Mouse (Mus musculus): Measurements from ENCODE around the gene Snx22. TPM values are rescaled to one million over a fixed set of nuclear protein-coding genes. Genes with fewer than 3 reads are reported as not detected.
A peak's percentile ranks its signal among the peaks of the same experiment; 100 is the strongest.

Gene Snx22
- polyA plus RNA-seq, 1 experiment from 2014 or later: 12.1 TPM

GRCm38 (mm10) chr9:66091327-66092231 lies 22.1 kb upstream of the Snx22 start:
- H3K27me3 ChIP-seq (replicated peaks): no peaks in the 10 kb centered on the region
- 80% methylated on average over 6 of the region's 6 CpGs for WGBS
- H3K4me2 ChIP-seq: no peak overlapping the region
- no peaks in the 10 kb centered on the region for H3K9me3 ChIP-seq (replicated peaks)
- no peak overlapping the region for H3K4me3 ChIP-seq (replicated peaks)
- peaks cover 95% of the 10 kb centered on the region for H3K36me3 ChIP-seq
- no peak for ATAC-seq (ENCODE audit: low FRiP score)
- no peaks in the 10 kb centered on the region for H3K4me1 ChIP-seq
- H3K27ac ChIP-seq (replicated peaks): no peak overlapping the region
- H3K9ac ChIP-seq (replicated peaks): no peak overlapping the region

- H3K4me1 ChIP-seq: no peaks in the 10 kb centered on the region
- H3K4me2 ChIP-seq: no peak overlapping the region
- 89% methylated on average over 13 of the region's 13 CpGs for WGBS
- H3K36me3 ChIP-seq: peaks cover 94% of the 10 kb centered on the region
- H3K27ac ChIP-seq (replicated peaks): 0 out of 2 replicates have a peak overlapping the region, but pooled peaks have one; percentile 0
- H3K9me3 ChIP-seq (replicated peaks): no peaks in the 10 kb centered on the region
- no peak overlapping the region for H3K4me3 ChIP-seq (replicated peaks)
- H3K9ac ChIP-seq (replicated peaks): no peak overlapping the region
- ATAC-seq (ENCODE audit: low FRiP score): no peak
- no peaks in the 10 kb centered on the region for H3K27me3 ChIP-seq (replicated peaks)
Observed at GRCm38 (mm10) chr9:66090593-66091244, 21.2 kb upstream of the Snx22 start.

GRCm38 (mm10) chr9:66088411-66088810 lies 18.9 kb upstream of the Snx22 start:
- Histone ChIP-seq H3K9me3 (replicated peaks) (no peaks in the 10 kb centered on the region), H3K9ac (replicated peaks) (no peak overlapping the region), H3K4me1 (no peaks in the 10 kb centered on the region), H3K4me2 (no peak overlapping the region), H3K27me3 (replicated peaks) (no peaks in the 10 kb centered on the region), H3K36me3 (peaks cover 75% of the 10 kb centered on the region), H3K27ac (replicated peaks) (no peak overlapping the region), H3K4me3 (replicated peaks) (no peak overlapping the region)
- ATAC-seq (ENCODE audit: low FRiP score): no peak
- WGBS: 50% methylated on average over 4 of the region's 4 CpGs

GRCm38 (mm10) chr9:66087062-66087461 lies 17.5 kb upstream of the Snx22 start:
- H3K27ac ChIP-seq (replicated peaks): no peak overlapping the region
- no peaks in the 10 kb centered on the region for H3K4me1 ChIP-seq
- no peak overlapping the region for H3K9ac ChIP-seq (replicated peaks)
- peaks cover 61% of the 10 kb centered on the region for H3K36me3 ChIP-seq
- no peaks in the 10 kb centered on the region for H3K27me3 ChIP-seq (replicated peaks)
- H3K9me3 ChIP-seq (replicated peaks): no peaks in the 10 kb centered on the region
- ATAC-seq (ENCODE audit: low FRiP score): no peak
- WGBS: 97% methylated on average over 7 of the region's 7 CpGs
- no peak overlapping the region for H3K4me2 ChIP-seq
- H3K4me3 ChIP-seq (replicated peaks): no peak overlapping the region

- Histone ChIP-seq H3K4me3 (replicated peaks) (no peak overlapping the region), H3K9me3 (replicated peaks) (no peaks in the 10 kb centered on the region), H3K36me3 (peaks cover 33% of the 10 kb centered on the region), H3K4me2 (no peak overlapping the region), H3K27me3 (replicated peaks) (no peaks in the 10 kb centered on the region), H3K9ac (replicated peaks) (no peak overlapping the region), H3K4me1 (no peaks in the 10 kb centered on the region), H3K27ac (replicated peaks) (no peak overlapping the region)
- ATAC-seq (ENCODE audit: low FRiP score): no peak
- WGBS: 84% methylated on average over 3 of the region's 3 CpGs
Observed at GRCm38 (mm10) chr9:66084171-66084570, 14.7 kb upstream of the Snx22 start.

- Histone ChIP-seq H3K9me3 (replicated peaks) (no peaks in the 10 kb centered on the region), H3K36me3 (peaks cover 13% of the 10 kb centered on the region), H3K4me2 (no peak overlapping the region), H3K27ac (replicated peaks) (no peak overlapping the region), H3K9ac (replicated peaks) (no peak overlapping the region), H3K27me3 (replicated peaks) (no peaks in the 10 kb centered on the region), H3K4me3 (replicated peaks) (no peak overlapping the region), H3K4me1 (peaks cover 5% of the 10 kb centered on the region)
- 91% methylated on average over 4 of the region's 4 CpGs for WGBS
- ATAC-seq (ENCODE audit: low FRiP score): no peak
Observed at GRCm38 (mm10) chr9:66081999-66082398, 12.5 kb upstream of the Snx22 start.

- Histone ChIP-seq H3K27me3 (replicated peaks) (no peaks in the 10 kb centered on the region), H3K4me1 (peaks cover 5% of the 10 kb centered on the region), H3K4me3 (replicated peaks) (no peak overlapping the region), H3K9me3 (replicated peaks) (no peaks in the 10 kb centered on the region), H3K9ac (replicated peaks) (no peak overlapping the region), H3K36me3 (peaks cover 4% of the 10 kb centered on the region; the same call in 1 of the 2 replicates), H3K27ac (replicated peaks) (no peak overlapping the region), H3K4me2 (no peak overlapping the region)
- ATAC-seq (ENCODE audit: low FRiP score): no peak
- 67% methylated on average over 3 of the region's 3 CpGs for WGBS
Observed at GRCm38 (mm10) chr9:66080804-66081459, 11.4 kb upstream of the Snx22 start.

GRCm38 (mm10) chr9:66078493-66078892 lies 9.0 kb upstream of the Snx22 start:
- WGBS: 16% methylated on average over 14 of the region's 14 CpGs
- H3K9me3 ChIP-seq (replicated peaks): no peaks in the 10 kb centered on the region
- H3K4me2 ChIP-seq: peak overlapping the region; percentile 32
- no peaks in the 10 kb centered on the region for H3K27me3 ChIP-seq (replicated peaks)
- H3K36me3 ChIP-seq: no peaks in the 10 kb centered on the region
- peaks cover 5% of the 10 kb centered on the region for H3K4me1 ChIP-seq
- no peak for ATAC-seq (ENCODE audit: low FRiP score)
- no peak overlapping the region for H3K4me3 ChIP-seq (replicated peaks)
- no peak overlapping the region for H3K9ac ChIP-seq (replicated peaks)
- H3K27ac ChIP-seq (replicated peaks): no peak overlapping the region

GRCm38 (mm10) chr9:66078072-66078471 lies 8.6 kb upstream of the Snx22 start:
- ATAC-seq (ENCODE audit: low FRiP score): no peak
- Histone ChIP-seq H3K36me3 (no peaks in the 10 kb centered on the region), H3K9me3 (replicated peaks) (no peaks in the 10 kb centered on the region), H3K27ac (replicated peaks) (no peak overlapping the region), H3K4me2 (peak overlapping the region; percentile 32; the same call in 1 of the 2 replicates), H3K4me3 (replicated peaks) (no peak overlapping the region), H3K27me3 (replicated peaks) (no peaks in the 10 kb centered on the region), H3K9ac (replicated peaks) (no peak overlapping the region), H3K4me1 (peaks cover 5% of the 10 kb centered on the region)
- WGBS: 70% methylated on average over 3 of the region's 3 CpGs

- no peaks in the 10 kb centered on the region for H3K9me3 ChIP-seq (replicated peaks)
- H3K4me3 ChIP-seq (replicated peaks): no peak overlapping the region
- H3K4me2 ChIP-seq: no peak overlapping the region
- no peak overlapping the region for H3K27ac ChIP-seq (replicated peaks)
- no peaks in the 10 kb centered on the region for H3K36me3 ChIP-seq
- ATAC-seq (ENCODE audit: low FRiP score): no peak
- 91% methylated on average over 7 of the region's 7 CpGs for WGBS
- peaks cover 21% of the 10 kb centered on the region for H3K27me3 ChIP-seq (replicated peaks)
- H3K4me1 ChIP-seq: peaks cover 13% of the 10 kb centered on the region
- no peak overlapping the region for H3K9ac ChIP-seq (replicated peaks)
Observed at GRCm38 (mm10) chr9:66072754-66073153, 3.2 kb upstream of the Snx22 start.

GRCm38 (mm10) chr9:66070151-66070550 lies 632 bp upstream of the Snx22 start:
- H3K27ac ChIP-seq (replicated peaks): no peak overlapping the region
- H3K4me2 ChIP-seq: peak overlapping the region; percentile 96; the same call in 1 of the 2 replicates
- no peak overlapping the region for H3K9ac ChIP-seq (replicated peaks)
- no peak overlapping the region; the same call in 1 of the 2 replicates for H3K4me3 ChIP-seq (replicated peaks)
- no peaks in the 10 kb centered on the region for H3K9me3 ChIP-seq (replicated peaks)
- WGBS: 88% methylated on average over 5 of the region's 5 CpGs
- ATAC-seq (ENCODE audit: low FRiP score): no peak
- H3K4me1 ChIP-seq: peaks cover 13% of the 10 kb centered on the region
- H3K36me3 ChIP-seq: peaks cover 22% of the 10 kb centered on the region
- H3K27me3 ChIP-seq (replicated peaks): peaks cover 34% of the 10 kb centered on the region

Measured in neural tube, embryonic 15.5 days (tissue).